Mouse (Mus musculus): ENCODE data around the gene Naa38.

DNA sequence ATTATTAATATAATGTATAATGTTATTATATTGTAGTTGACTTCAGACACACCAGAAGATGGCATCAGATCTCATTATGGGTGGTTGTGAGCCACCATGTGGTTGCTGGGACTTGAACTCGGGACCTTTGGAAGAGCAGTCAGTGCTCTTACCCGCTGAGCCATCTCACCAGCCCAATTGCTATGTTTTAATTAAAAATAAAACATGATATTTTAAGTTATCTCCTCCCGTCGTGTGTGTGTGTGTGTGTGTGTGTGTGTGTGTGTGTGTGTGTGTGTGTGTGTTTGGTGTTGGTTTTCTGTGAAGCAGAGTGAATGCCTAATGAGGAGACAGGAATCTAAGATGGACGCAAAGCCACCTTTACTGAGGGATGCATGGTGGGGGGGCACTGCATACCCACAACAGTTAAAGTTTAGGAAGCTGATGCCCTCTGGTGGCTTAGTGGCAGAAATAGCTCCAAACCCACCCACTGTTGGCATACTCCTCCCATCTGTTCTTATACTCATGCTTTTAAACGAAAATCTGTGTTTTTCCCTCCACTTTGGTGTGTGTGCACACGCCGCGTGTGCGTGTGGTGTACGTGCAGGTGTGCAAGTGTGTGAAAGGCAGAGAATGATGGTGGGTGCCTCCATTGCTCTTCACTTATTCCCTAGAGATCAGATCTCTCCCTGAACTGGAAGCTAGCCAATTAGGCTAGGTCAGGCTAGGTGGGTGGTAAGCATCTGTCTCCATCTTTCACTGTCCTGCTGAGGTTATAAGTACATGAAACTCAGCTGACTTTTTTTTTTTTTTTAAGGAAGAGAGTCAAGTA lies 36.7 kb downstream of the Naa38 start:
- TF ChIP-seq CTCF (IDR thresholded peaks at IDR 0.05; ENCODE audit: low read depth, low read length) (peak; percentile 62), EP300 (IDR thresholded peaks at IDR 0.05; ENCODE audit: insufficient read depth, low read depth, low read length) (no peak)
